Mouse (Mus musculus): Measurements from ENCODE around the gene Stub1. TPM values are rescaled to one million over a fixed set of nuclear protein-coding genes. Genes with fewer than 3 reads are reported as not detected.

The Stub1 gene
- polyA plus RNA-seq, 1 experiment = 190 TPM

DNA sequence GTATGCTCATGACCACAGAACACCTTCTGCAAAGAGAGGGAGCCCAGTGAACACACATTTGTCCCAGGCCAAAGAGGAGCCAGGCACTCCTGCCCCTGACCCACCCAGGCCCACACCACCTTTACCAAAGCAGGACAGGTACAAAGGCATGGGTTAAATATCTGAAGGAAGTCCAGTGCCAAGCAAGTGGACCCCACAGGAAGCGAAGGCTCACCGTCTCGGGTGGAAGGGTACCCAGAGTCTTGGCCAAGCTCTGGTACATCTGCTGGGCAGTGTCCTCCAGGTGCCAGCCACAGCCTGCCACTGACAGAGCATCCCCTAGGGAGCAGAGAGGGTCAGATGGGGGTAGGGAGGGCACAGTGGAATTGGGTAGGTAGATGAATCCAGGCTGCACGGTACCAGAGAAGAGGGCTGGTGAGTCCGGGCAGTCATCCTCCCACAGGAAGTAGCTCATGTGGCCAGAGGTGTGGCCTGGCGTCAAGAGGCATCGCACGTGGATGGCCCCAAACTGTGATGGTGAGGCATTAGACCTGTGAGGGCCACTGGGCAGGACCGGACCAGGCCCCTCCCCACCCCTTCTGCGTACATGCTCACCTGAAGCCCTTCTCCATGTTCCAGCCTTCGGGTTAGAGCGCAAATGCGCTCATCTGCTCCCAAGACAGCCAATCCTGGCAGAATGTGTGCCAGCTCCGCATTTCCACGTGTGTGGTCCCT, 49.2 kb downstream of the Stub1 start:
- no peaks in the 10 kb centered on the region for H3K27me3 ChIP-seq (ENCODE audit: control insufficient read depth, insufficient read depth, low read length)
- no peak overlapping the region for H3K27ac ChIP-seq (ENCODE audit: control insufficient read depth, insufficient read depth, low read length)
- no peaks in the 10 kb centered on the region; the same call in 1 of the 2 replicates for H3K36me3 ChIP-seq (ENCODE audit: control insufficient read depth, insufficient read depth, low read length)
- no peak for DNase-seq
- TF ChIP-seq CTCF (IDR thresholded peaks at IDR 0.05; ENCODE audit: borderline replicate concordance, control insufficient read depth, extremely low read depth, insufficient read depth, low read length, poor library complexity) (no peak), POLR2A (IDR thresholded peaks at IDR 0.05; ENCODE audit: control insufficient read depth, extremely low read depth, insufficient read depth, low read length, poor library complexity) (no peak)
- WGBS = 88% methylated on average over 15 of the region's 15 CpGs
- H3K4me1 ChIP-seq (replicated peaks; ENCODE audit: control insufficient read depth, insufficient read depth, low read length) = peaks cover 15% of the 10 kb centered on the region
- no peak overlapping the region for H3K4me3 ChIP-seq (ENCODE audit: control insufficient read depth, insufficient read depth, low read length)

DNA sequence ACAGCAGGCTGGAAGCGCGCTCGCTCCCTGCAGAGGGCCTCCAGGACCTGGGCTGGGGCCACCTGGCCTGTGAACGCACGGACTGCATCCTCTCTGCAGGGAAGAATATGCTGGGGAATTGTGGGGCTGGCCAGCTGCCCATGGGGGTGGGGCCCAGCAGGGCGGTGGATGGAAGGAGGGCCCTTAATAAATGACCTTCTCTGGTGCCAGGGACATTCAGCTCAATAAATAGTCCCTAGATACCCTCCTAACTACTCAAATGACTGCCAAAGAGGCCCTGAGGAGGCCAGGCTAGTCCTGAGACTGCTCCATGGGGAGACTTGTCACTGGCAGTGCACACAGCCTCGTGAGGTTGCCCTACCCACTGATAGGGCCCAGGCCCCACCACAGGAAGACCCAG, 50.1 kb downstream of the Stub1 start:
- no peak overlapping the region for H3K4me3 ChIP-seq (ENCODE audit: control insufficient read depth, insufficient read depth, low read length)
- no peaks in the 10 kb centered on the region for H3K27me3 ChIP-seq (ENCODE audit: control insufficient read depth, insufficient read depth, low read length)
- no peak overlapping the region for H3K27ac ChIP-seq (ENCODE audit: control insufficient read depth, insufficient read depth, low read length)
- DNase-seq = no peak
- WGBS = 93% methylated on average over 7 of the region's 7 CpGs
- H3K4me1 ChIP-seq (replicated peaks; ENCODE audit: control insufficient read depth, insufficient read depth, low read length) = peaks cover 15% of the 10 kb centered on the region
- TF ChIP-seq POLR2A (IDR thresholded peaks at IDR 0.05; ENCODE audit: control insufficient read depth, extremely low read depth, insufficient read depth, low read length, poor library complexity) = no peak
- H3K36me3 ChIP-seq (ENCODE audit: control insufficient read depth, insufficient read depth, low read length) = no peaks in the 10 kb centered on the region; the same call in 1 of the 2 replicates

DNA sequence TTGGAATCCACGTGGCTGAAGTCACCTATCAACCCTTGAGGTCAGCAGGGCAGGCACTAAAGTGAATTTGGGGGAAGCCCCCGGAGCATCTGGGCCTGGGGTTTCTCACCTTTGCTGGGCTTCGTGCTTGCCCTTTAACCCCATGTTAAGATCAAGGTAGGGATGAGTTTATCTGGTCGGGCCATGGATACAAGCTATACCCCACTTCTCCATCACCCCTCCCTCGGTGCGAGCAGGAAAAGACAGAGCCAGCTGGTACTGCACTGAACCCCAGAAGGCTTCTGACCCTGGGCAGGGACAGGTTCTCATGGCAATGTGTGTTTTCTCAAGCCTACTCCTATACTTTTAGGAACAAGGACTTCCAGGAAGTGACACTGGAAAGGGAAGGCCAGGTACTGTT, 51.9 kb downstream of the Stub1 start:
- H3K27ac ChIP-seq (ENCODE audit: control insufficient read depth, insufficient read depth, low read length) = no peak overlapping the region
- TF ChIP-seq POLR2A (IDR thresholded peaks at IDR 0.05; ENCODE audit: control insufficient read depth, extremely low read depth, insufficient read depth, low read length, poor library complexity) (no peak), CTCF (IDR thresholded peaks at IDR 0.05; ENCODE audit: borderline replicate concordance, control insufficient read depth, extremely low read depth, insufficient read depth, low read length, poor library complexity) (no peak)
- DNase-seq = no peak
- H3K4me1 ChIP-seq (replicated peaks; ENCODE audit: control insufficient read depth, insufficient read depth, low read length) = peaks cover 15% of the 10 kb centered on the region
- WGBS = 86% methylated on average over 6 of the region's 6 CpGs
- H3K4me3 ChIP-seq (ENCODE audit: control insufficient read depth, insufficient read depth, low read length) = no peak overlapping the region
- H3K36me3 ChIP-seq (ENCODE audit: control insufficient read depth, insufficient read depth, low read length) = no peaks in the 10 kb centered on the region; the same call in 1 of the 2 replicates
- H3K27me3 ChIP-seq (ENCODE audit: control insufficient read depth, insufficient read depth, low read length) = no peaks in the 10 kb centered on the region

Other genes starting within 250 kb of the Stub1 start
- gene Gng13, start 116.2 kb downstream of the Stub1 start, polyA plus RNA-seq (2012; rRNA removed) = 0.54 and 1.2 TPM in 2 replicates
- 36.7 and 49.5 TPM in 2 replicates for gene Chtf18, start 106.0 kb downstream of the Stub1 start, polyA plus RNA-seq (2012; rRNA removed)
- gene Rpusd1, start 105.7 kb downstream of the Stub1 start, polyA plus RNA-seq (2012; rRNA removed) = 68.6 and 69.2 TPM in 2 replicates
- 0.68 and 0.69 TPM in 2 replicates for gene Mslnl, start 97.4 kb downstream of the Stub1 start, polyA plus RNA-seq (2012; rRNA removed)
- 16.4 and 23.6 TPM in 2 replicates for gene Msln, start 79.0 kb downstream of the Stub1 start, polyA plus RNA-seq (2012; rRNA removed)
- gene Narfl, start 59.6 kb downstream of the Stub1 start, polyA plus RNA-seq (2012; rRNA removed) = 29.1 and 33.5 TPM in 2 replicates
- gene Haghl, start 47.7 kb downstream of the Stub1 start, polyA plus RNA-seq (2012; rRNA removed) = 73.9 and 80.3 TPM in 2 replicates
- 0.27 and 0.48 TPM in 2 replicates for gene Ccdc78, start 46.8 kb downstream of the Stub1 start, polyA plus RNA-seq (2012; rRNA removed)
- 141 and 162 TPM in 2 replicates for gene Fam173a, start 40.5 kb downstream of the Stub1 start, polyA plus RNA-seq (2012; rRNA removed)
- 1.1 TPM in 1 of 2 replicates, not detected in the other for gene AC134908.4, start 37.7 kb downstream of the Stub1 start, polyA plus RNA-seq (2012; rRNA removed)
- gene Metrn, start 36.3 kb downstream of the Stub1 start, polyA plus RNA-seq (2012; rRNA removed) = 171 and 243 TPM in 2 replicates
- gene Fbxl16, start 24.3 kb downstream of the Stub1 start, polyA plus RNA-seq (2012; rRNA removed) = 0.59 and 0.61 TPM in 2 replicates
- gene Wdr24, start 9.8 kb downstream of the Stub1 start, polyA plus RNA-seq (2012; rRNA removed) = 86.3 and 89.1 TPM in 2 replicates
- gene Jmjd8, start 4.5 kb downstream of the Stub1 start, polyA plus RNA-seq (2012; rRNA removed) = 78.1 and 83.2 TPM in 2 replicates
- gene Rhbdl1, start 3.9 kb upstream of the Stub1 start, polyA plus RNA-seq (2012; rRNA removed) = 20.6 and 29.2 TPM in 2 replicates
- gene Gm20683, start 8.4 kb upstream of the Stub1 start, polyA plus RNA-seq (2012; rRNA removed) = 125 and 126 TPM in 2 replicates
- gene Rhot2, start 11.4 kb upstream of the Stub1 start, polyA plus RNA-seq (2012; rRNA removed) = 192 and 206 TPM in 2 replicates
- 107 and 133 TPM in 2 replicates for gene Wdr90, start 28.1 kb upstream of the Stub1 start, polyA plus RNA-seq (2012; rRNA removed)
- gene Mcrip2, start 35.4 kb upstream of the Stub1 start, polyA plus RNA-seq (2012; rRNA removed) = 52.1 and 54.6 TPM in 2 replicates
- 77.3 and 82.3 TPM in 2 replicates for gene Mettl26, start 41.7 kb upstream of the Stub1 start, polyA plus RNA-seq (2012; rRNA removed)
- 2.9 and 3.7 TPM in 2 replicates for gene Wfikkn1, start 47.5 kb upstream of the Stub1 start, polyA plus RNA-seq (2012; rRNA removed)
- gene Rab40c, start 86.3 kb upstream of the Stub1 start, polyA plus RNA-seq (2012; rRNA removed) = 43.5 and 57.6 TPM in 2 replicates
- 133 and 134 TPM in 2 replicates for gene Pigq, start 111.5 kb upstream of the Stub1 start, polyA plus RNA-seq (2012; rRNA removed)
- 0.51 and 0.62 TPM in 2 replicates for gene Nhlrc4, start 111.6 kb upstream of the Stub1 start, polyA plus RNA-seq (2012; rRNA removed)
- gene A930017K11Rik, start 119.2 kb upstream of the Stub1 start, polyA plus RNA-seq (2012; rRNA removed) = 0.06 and 0.19 TPM in 2 replicates
- 80.7 and 82.6 TPM in 2 replicates for gene Capn15, start 152.4 kb upstream of the Stub1 start, polyA plus RNA-seq (2012; rRNA removed)
- gene Rab11fip3, start 236.2 kb upstream of the Stub1 start, polyA plus RNA-seq (2012; rRNA removed) = 25.2 and 26.2 TPM in 2 replicates

Measured in thymus, adult 2 months (tissue).